Mouse (Mus musculus) cortical plate, adult 2 months (tissue): ENCODE results near the gene Diras2. TPM values are rescaled to one million over a fixed set of nuclear protein-coding genes. Genes with fewer than 3 reads are reported as not detected.

ENCODE experiments used
- H3K27ac ChIP-seq: fragments of 200-500 bp; 2 replicates; pipeline ENCODE4 v1.5.1; 2012; ENCODE audit warnings: low read length, control low read depth, inconsistent platforms; ENCODE audit not compliant: insufficient read depth
- H3K4me1 ChIP-seq: fragments of 200-500 bp; 2 replicates; pipeline ENCODE4 v1.6.1; 2011; ENCODE audit warnings: low read length; ENCODE audit not compliant: control insufficient read depth, insufficient read depth
- H3K4me3 ChIP-seq: fragments of 200-500 bp; 2 replicates; pipeline ENCODE4 v1.5.1; 2011; ENCODE audit warnings: mild to moderate bottlenecking, low read length, control low read depth; ENCODE audit not compliant: insufficient read depth
- CTCF ChIP-seq: fragments of 200-500 bp; IDR thresholded peaks from 2 replicates; pipeline ENCODE4 v1.5.1; 2011; ENCODE audit warnings: mild to moderate bottlenecking, control low read depth, low read length; ENCODE audit not compliant: insufficient read depth; ENCODE audit errors: extremely low read depth
- POLR2A ChIP-seq: fragments of 200-500 bp; IDR thresholded peaks from 2 replicates; pipeline ENCODE4 v1.6.1; 2011; ENCODE audit warnings: mild to moderate bottlenecking, low read length, control low read depth; ENCODE audit not compliant: insufficient read depth; ENCODE audit errors: extremely low read depth
- polyA plus RNA-seq: library from polyadenylated mRNA; depleted of rRNA; stranded (reverse); fragments of >200 nt; gene quantifications from 2 replicates; pipeline ENCODE4 v1.2.3, GENCODE M21; 2012

The Diras2 gene
- polyA plus RNA-seq, 1 experiment, result 183 TPM

DNA sequence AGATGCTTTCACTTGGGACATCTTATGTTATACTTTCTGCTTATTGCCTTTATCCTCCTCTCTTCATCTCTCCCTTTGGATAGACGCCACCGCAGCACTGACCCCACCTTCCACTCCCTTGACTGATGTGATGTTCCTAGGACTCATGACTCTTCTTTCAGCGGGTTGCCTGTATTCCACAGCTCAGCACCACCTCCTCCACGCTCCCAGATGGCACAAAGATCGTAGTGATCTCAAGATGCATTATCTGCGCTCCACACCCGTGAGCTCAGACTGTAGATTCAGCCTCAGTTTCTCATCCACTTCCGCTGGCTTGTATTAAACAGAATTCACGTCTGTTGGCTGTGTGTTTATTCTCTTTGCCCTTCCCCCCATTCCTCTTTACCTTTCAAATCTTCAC is 23.6 kb upstream of the Diras2 start:
- H3K4me3 ChIP-seq, result no peak overlapping the region
- H3K4me1 ChIP-seq, result no peaks in the 10 kb centered on the region
- no peak overlapping the region for H3K27ac ChIP-seq
- no peak for TF ChIP-seq POLR2A
- TF ChIP-seq CTCF, result no peak

GRCm38 (mm10) chr13:52552822-52553477 is 21.9 kb upstream of the Diras2 start:
- TF ChIP-seq POLR2A, result no peak
- TF ChIP-seq CTCF, result no peak
- Histone ChIP-seq H3K27ac (no peak overlapping the region), H3K4me1 (no peaks in the 10 kb centered on the region), H3K4me3 (no peak overlapping the region)

- TF ChIP-seq POLR2A (no peak), CTCF (no peak)
- Histone ChIP-seq H3K27ac (no peak overlapping the region), H3K4me1 (no peaks in the 10 kb centered on the region), H3K4me3 (no peak overlapping the region)
These were observed 20.2 kb upstream of the Diras2 start for GRCm38 (mm10) chr13:52551275-52551674.

- Histone ChIP-seq H3K4me1 (no peaks in the 10 kb centered on the region), H3K27ac (no peak overlapping the region), H3K4me3 (no peak overlapping the region)
- TF ChIP-seq POLR2A (no peak), CTCF (no peak)
These were observed 19.7 kb upstream of the Diras2 start for GRCm38 (mm10) chr13:52550690-52551193.

DNA sequence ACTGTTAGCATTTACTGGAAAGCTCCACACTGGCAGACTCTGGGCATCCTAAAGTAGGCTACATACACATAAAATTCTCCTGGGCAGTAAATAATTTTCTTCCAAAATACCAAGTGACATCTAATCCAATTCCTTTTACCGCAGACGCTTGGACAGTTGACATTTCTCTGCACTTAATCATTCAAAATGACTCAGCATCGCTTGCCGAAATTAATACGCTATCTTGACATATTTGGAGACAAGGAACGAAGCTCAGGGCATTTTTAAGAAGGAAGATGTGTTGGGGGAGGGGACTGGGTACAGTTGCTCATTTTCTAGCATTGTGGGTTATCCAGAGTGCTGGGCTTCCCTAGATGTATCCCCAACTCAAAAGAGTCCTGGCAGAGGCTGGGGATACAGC is 15.2 kb upstream of the Diras2 start:
- no peak for TF ChIP-seq POLR2A
- no peak for TF ChIP-seq CTCF
- Histone ChIP-seq H3K4me1 (no peaks in the 10 kb centered on the region), H3K4me3 (no peak overlapping the region), H3K27ac (no peak overlapping the region)

GRCm38 (mm10) chr13:52542636-52543035 is 11.6 kb upstream of the Diras2 start:
- TF ChIP-seq CTCF (no peak), POLR2A (no peak)
- Histone ChIP-seq H3K27ac (no peak overlapping the region), H3K4me3 (no peak overlapping the region), H3K4me1 (no peaks in the 10 kb centered on the region)

DNA sequence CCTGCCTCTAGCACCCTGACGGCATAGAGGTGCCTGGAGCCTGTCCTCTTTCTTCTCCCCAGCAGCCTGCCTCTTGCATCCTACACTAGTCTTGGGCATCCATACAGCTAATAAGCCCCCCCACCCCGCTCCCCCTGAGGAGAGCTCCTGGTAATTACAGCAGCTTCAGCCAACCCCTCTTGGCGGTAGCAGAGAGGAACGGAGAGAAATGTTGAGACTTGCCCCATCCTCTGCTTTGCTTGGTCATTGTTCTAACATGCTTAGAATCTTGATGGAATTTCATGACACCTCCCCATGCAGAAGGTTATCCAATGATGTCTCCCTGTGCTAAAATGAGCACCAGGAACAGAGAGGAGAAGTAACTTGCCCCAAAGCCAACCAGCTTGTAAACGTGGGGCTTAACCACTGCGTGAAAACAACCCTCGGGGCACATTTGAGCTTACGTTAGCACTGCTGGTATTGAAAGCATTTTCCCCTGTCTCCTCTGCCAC is 11.0 kb upstream of the Diras2 start:
- H3K4me1 ChIP-seq, result no peaks in the 10 kb centered on the region
- TF ChIP-seq CTCF, result no peak
- TF ChIP-seq POLR2A, result no peak
- no peak overlapping the region for H3K27ac ChIP-seq
- no peak overlapping the region for H3K4me3 ChIP-seq

GRCm38 (mm10) chr13:52541385-52542035 is 10.4 kb upstream of the Diras2 start:
- TF ChIP-seq CTCF, result no peak
- TF ChIP-seq POLR2A, result no peak
- Histone ChIP-seq H3K4me1 (no peaks in the 10 kb centered on the region), H3K4me3 (no peak overlapping the region), H3K27ac (no peak overlapping the region)

GRCm38 (mm10) chr13:52539461-52539860 is 8.4 kb upstream of the Diras2 start:
- Histone ChIP-seq H3K4me1 (no peaks in the 10 kb centered on the region), H3K4me3 (no peak overlapping the region), H3K27ac (no peak overlapping the region)
- TF ChIP-seq POLR2A (no peak), CTCF (no peak)
